Mouse (Mus musculus) bone marrow macrophage, adult 2 months (primary cell): ENCODE measurements around the gene Sacs. TPM values are rescaled to one million over a fixed set of nuclear protein-coding genes. Genes with fewer than 3 reads are reported as not detected.

Experiments used
- H3K27ac ChIP-seq: 2 replicates; pipeline ENCODE4 v1.5.1; 2012; ENCODE audit warnings: low read depth, low read length; ENCODE audit not compliant: insufficient read depth
- H3K4me1 ChIP-seq: 2 replicates; pipeline ENCODE4 v1.6.1; 2012; ENCODE audit warnings: low read length; ENCODE audit not compliant: control insufficient read depth, insufficient read depth
- H3K4me3 ChIP-seq: 2 replicates; pipeline ENCODE4 v1.5.1; 2012; ENCODE audit warnings: mild to moderate bottlenecking, low read length, moderate library complexity; ENCODE audit not compliant: insufficient read depth
- CTCF ChIP-seq: IDR thresholded peaks from 2 replicates; pipeline ENCODE4 v1.5.1; 2012; ENCODE audit warnings: low read depth, mild to moderate bottlenecking, low read length, moderate library complexity
- POLR2A ChIP-seq: IDR thresholded peaks from 2 replicates; pipeline ENCODE4 v1.6.1; 2012; ENCODE audit warnings: mild to moderate bottlenecking, low read depth, low read length, borderline replicate concordance
- polyA plus RNA-seq: library from polyadenylated mRNA; stranded (reverse); fragments of >200 nt; gene quantifications from 2 replicates; pipeline ENCODE4 v1.2.4, GENCODE M21; 2012; ENCODE audit not compliant: missing spikeins, insufficient read depth, insufficient read length

Sacs gene
- polyA plus RNA-seq, 1 experiment: 4.1 TPM

- TF ChIP-seq CTCF (no peak), POLR2A (no peak)
- Histone ChIP-seq H3K4me3 (no peak overlapping the region), H3K4me1 (no peaks in the 10 kb centered on the region), H3K27ac (no peak overlapping the region)
Measured at GRCm38 (mm10) chr14:61210111-61210510, 71.9 kb downstream of the Sacs start.

DNA sequence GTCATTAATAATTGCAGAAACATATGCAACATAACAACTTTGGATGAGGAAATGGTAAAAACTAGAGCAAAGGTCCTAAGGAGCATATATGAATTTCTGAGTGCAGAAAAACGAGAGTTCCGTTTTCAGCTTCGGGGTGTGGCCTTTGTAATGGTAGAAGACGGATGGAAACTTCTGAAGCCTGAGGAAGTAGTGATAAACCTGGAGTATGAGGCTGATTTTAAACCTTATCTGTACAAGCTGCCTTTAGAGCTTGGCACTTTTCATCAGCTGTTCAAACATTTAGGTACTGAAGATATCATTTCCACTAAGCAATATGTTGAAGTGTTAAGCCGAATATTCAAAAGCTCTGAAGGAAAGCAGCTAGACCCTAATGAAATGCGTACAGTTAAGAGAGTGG, 73.5 kb downstream of the Sacs start:
- H3K27ac ChIP-seq: no peak overlapping the region
- H3K4me3 ChIP-seq: no peak overlapping the region
- no peaks in the 10 kb centered on the region for H3K4me1 ChIP-seq
- TF ChIP-seq CTCF (no peak), POLR2A (no peak)

GRCm38 (mm10) chr14:61221166-61221565, 82.9 kb downstream of the Sacs start:
- Histone ChIP-seq H3K27ac (no peak overlapping the region), H3K4me1 (peaks cover 8% of the 10 kb centered on the region), H3K4me3 (no peak overlapping the region)
- TF ChIP-seq CTCF (no peak), POLR2A (no peak)

GRCm38 (mm10) chr14:61222506-61222905, 84.2 kb downstream of the Sacs start:
- Histone ChIP-seq H3K4me1 (peaks cover 8% of the 10 kb centered on the region), H3K27ac (no peak overlapping the region), H3K4me3 (no peak overlapping the region)
- no peak for TF ChIP-seq CTCF
- TF ChIP-seq POLR2A: no peak

DNA sequence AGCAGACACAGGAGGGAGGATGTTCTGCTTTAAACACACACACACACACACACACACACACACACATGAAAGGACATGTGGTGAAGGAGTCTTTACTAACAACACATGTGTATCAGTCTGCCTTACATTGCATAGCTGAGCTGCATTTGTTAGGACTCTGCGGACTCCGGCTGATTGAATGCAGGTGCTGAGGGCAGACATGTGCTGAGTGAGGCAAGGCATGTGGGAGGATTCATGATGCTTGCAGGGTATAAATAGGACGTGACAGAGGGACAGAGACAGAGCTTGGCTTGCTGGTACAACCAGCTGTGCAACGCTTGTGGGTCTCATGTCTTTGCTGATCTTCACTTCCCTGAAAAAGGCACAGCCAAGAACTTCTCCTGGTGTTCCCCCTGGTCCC, 85.5 kb downstream of the Sacs start:
- H3K4me3 ChIP-seq: no peak overlapping the region
- no peak overlapping the region for H3K27ac ChIP-seq
- TF ChIP-seq CTCF (no peak), POLR2A (no peak)
- peaks cover 8% of the 10 kb centered on the region for H3K4me1 ChIP-seq

GRCm38 (mm10) chr14:61224387-61225077, 86.3 kb downstream of the Sacs start:
- Histone ChIP-seq H3K4me3 (no peak overlapping the region), H3K27ac (no peak overlapping the region), H3K4me1 (peaks cover 8% of the 10 kb centered on the region)
- no peak for TF ChIP-seq POLR2A

DNA sequence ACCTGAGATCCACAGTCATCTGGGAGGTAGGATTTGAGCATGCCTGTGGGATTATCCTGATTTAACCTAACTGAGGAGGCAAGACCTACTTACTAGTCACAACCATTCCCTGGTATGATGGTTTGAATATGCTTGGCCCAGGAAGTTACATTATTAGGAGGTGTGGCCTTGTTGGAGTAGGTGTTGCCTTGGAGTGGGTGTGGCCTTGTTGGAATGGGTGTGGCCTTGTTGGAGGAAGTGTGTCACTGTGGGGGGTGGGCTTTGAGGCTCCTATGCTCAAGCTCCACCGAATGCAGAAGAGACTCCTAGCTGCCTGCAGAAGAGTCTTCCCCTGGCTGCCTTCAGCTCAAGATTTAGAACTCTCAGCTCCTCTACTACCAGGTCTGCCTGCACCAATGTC, 87.9 kb downstream of the Sacs start:
- TF ChIP-seq CTCF: no peak
- no peak overlapping the region for H3K4me3 ChIP-seq
- no peak overlapping the region for H3K27ac ChIP-seq
- H3K4me1 ChIP-seq: peaks cover 8% of the 10 kb centered on the region

DNA sequence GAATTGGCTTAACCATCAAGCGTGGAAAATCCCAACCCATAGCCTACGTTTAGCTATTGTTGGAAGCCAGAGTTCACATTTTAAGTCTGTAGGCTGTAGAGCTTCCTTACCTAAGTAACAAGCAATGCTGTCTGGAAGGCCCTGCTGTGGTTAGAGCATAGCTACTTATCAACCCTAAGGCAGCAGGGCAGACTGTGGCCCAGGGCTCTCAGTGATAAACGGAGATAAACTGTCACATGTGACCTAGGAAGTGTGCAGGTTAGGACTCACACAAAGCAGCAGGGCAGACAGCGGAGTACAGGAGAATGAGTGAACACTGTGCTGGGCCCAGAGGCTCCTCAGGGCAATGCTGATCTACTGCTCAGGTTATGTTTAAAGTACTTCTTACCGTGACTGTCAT, 91.5 kb downstream of the Sacs start:
- Histone ChIP-seq H3K4me1 (no peaks in the 10 kb centered on the region), H3K27ac (no peak overlapping the region), H3K4me3 (no peak overlapping the region)
- TF ChIP-seq CTCF: no peak

DNA sequence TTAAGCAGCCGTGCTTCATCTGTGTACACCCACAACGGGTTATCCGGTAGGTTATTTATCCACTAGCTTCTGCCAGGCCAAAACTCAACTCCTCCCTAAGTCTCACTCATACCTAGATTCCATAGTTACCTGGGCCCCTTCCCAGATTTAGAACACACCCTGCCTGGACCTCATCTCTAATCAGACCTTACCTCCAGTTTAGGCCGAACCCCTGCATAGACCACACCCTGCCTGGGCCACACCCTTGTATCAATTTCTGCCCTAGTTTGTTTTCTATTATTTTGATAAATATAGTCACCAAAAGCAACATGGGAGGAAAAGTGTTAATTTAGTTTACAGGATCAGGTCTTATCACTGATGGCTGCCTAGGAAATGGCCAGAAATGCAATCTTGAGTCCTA, 91.9 kb downstream of the Sacs start:
- TF ChIP-seq POLR2A: no peak
- no peak for TF ChIP-seq CTCF
- no peak overlapping the region for H3K27ac ChIP-seq
- H3K4me3 ChIP-seq: no peak overlapping the region
- H3K4me1 ChIP-seq: no peaks in the 10 kb centered on the region

DNA sequence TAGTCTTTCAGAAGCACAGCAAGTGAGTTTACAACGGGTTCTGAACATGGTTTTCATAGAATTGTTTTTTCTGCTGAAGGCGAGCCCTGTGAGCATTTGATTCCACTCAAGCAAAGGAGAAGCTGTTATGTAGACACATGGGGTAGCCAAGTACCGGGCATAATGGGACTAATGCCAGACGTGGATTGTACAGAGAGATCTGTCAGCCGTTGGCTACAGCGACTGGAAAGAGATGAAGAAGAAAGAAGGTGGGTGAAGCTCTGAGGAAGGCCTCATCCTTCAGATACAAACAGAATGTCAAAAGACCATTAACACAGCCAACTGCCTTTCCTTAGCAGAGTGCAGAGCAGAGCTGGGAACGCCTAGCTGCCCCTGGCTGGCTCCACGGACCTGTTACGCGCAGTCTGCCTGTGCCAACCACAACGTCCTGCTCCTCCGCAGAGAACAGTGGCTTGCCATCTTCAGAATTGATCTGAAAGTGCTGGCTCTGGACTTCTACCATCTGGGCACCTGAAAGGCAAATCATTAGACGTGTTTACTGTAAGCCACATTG, 93.8 kb downstream of the Sacs start:
- Histone ChIP-seq H3K27ac (no peak overlapping the region), H3K4me1 (no peaks in the 10 kb centered on the region), H3K4me3 (no peak overlapping the region)
- TF ChIP-seq POLR2A (no peak), CTCF (no peak)

DNA sequence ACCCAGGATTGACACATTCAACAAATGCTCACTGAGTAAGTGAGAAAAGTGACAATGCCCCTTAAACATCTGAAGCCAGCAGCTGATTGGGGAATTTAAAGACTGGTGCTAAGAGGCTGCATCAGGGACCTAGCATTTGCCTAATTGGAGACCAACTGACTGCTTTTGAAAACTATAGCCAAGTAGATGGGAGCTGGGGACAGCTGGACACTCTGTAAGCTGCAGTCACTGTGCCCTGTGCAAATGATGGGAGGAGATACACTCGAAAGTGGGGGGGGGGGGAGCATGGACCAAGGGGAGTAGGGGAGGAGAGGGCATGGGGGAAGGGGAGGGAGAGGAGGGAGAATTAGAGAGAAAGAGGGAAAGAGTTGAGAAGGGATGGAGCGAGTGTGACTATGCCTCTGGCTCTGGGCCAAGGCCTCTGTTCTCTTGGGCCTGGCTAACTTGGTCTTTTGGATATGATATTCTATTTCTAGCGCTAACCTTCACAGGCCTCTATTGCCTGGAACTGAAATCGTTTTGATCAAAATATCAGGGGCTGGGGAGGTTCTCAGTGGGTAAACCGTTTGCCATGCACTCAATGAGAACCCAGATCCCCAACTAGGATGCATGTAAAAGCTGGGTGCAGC, 97.7 kb downstream of the Sacs start:
- no peak overlapping the region for H3K27ac ChIP-seq
- TF ChIP-seq CTCF (no peak), POLR2A (no peak)
- H3K4me3 ChIP-seq: no peak overlapping the region
- peaks cover 6% of the 10 kb centered on the region for H3K4me1 ChIP-seq
